Mouse (Mus musculus): ENCODE measurements around the gene Gm17087.

GRCm38 (mm10) chr17:8526815-8527261 lies 39.9 kb downstream of the Gm17087 start:
- TF ChIP-seq POLR2A (IDR thresholded peaks at IDR 0.05; ENCODE audit: insufficient read length, low read depth) (no peak), MYOD1 (IDR thresholded peaks at IDR 0.05; ENCODE audit: control insufficient read depth in 1 of 3, insufficient read length in 2 of 3, low read depth in 2 of 3) (no peak)
